In the genomic region with DNA sequence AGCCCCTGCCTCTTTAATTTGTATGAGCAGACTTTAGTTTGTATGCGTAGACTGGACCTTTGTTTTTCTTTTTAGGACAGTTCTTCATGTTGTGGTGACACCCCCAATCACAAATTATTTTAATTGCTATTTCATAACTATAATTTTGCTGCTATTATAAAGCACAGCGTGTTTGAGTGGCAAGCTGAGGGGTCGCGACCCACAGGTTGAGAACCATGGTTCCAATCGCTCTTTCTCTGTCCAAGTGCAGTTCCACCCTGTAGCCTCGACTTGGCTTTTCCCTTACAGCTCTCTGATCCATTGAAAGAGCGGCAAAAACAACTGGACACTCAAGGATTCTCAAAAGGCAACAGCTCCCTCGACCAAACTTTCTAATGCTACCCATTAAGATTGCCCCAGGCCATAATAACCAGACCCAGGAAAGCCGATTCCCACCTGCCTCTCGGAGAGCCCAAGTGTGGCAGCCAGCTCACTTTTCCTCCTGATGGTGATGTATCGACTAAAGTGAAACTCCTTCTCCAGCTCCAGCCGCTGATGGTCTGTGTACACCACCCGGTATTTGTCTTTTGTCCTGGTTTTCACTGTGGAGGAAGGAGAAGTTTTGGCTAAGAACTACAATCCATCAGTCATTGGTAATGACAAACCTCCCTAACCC, we compare ENCODE assay signal across 33 mouse cellular contexts. TPM values are rescaled to one million over a fixed set of nuclear protein-coding genes. Genes with fewer than 3 reads are reported as not detected.
DNase-seq lines count a peak whose midpoint lies in the region; ATAC-seq and TF ChIP-seq lines count a peak whose summit lies in the region.
"Had no signal": no experiment of that assay in that cellular context is flagged by ENCODE, and none has a peak within 500 bp of the region (broad histone marks: within the 10 kb centered on the region; RNA-seq: fewer than 3 reads in every experiment).

No protein-coding gene starts in this region.

- no peak for ATAC-seq in limb, embryonic 11.5 days (ENCODE audit: insufficient number of reproducible peaks, low FRiP score, low TSS enrichment, low read depth)
- ATAC-seq in stomach, embryonic 16.5 days (ENCODE audit: insufficient read depth, low FRiP score) = no peak
- no peak for ATAC-seq in stomach, postnatal 0 days (ENCODE audit: low FRiP score, low TSS enrichment)
- ATAC-seq: forebrain, embryonic 16.5 days; hindbrain, embryonic 16.5 days; midbrain, embryonic 13.5 days had no signal

- peaks cover 91% of the 10 kb centered on the region for H3K27me3 ChIP-seq in limb, embryonic 11.5 days (ENCODE audit: control insufficient read depth, insufficient read depth, low read length)
- peaks cover 99% of the 10 kb centered on the region for H3K27me3 ChIP-seq in limb, embryonic 10.5 days (ENCODE audit: low read depth, poor library complexity, severe bottlenecking)
- H3K27me3 ChIP-seq in stomach, embryonic 16.5 days (ENCODE audit: control insufficient read depth, insufficient read depth, low read length) = peaks cover 96% of the 10 kb centered on the region
- peaks cover 48% of the 10 kb centered on the region for H3K27me3 ChIP-seq in stomach, postnatal 0 days (ENCODE audit: control insufficient read depth, insufficient read depth, low read length)

- 9% methylated on average over 13 of the region's 13 CpGs for WGBS in limb, embryonic 11.5 days
- 10% methylated on average over 13 of the region's 13 CpGs for WGBS in limb, embryonic 10.5 days
- WGBS in stomach, embryonic 16.5 days = 9% methylated on average over 13 of the region's 13 CpGs
- 13% methylated on average over 13 of the region's 13 CpGs for WGBS in stomach, postnatal 0 days

- H3K9ac ChIP-seq in limb, embryonic 11.5 days (ENCODE audit: low read length) = no peak overlapping the region
- H3K9ac ChIP-seq in stomach, embryonic 16.5 days (ENCODE audit: low read length) = no peak overlapping the region
- H3K9ac ChIP-seq in stomach, postnatal 0 days (ENCODE audit: low read length) = no peak overlapping the region
- H3K9ac ChIP-seq: embryonic facial prominence, embryonic 15.5 days; midbrain, embryonic 13.5 days; neural tube, embryonic 13.5 days; stomach, embryonic 15.5 days had no signal

- H3K4me2 ChIP-seq in limb, embryonic 11.5 days (ENCODE audit: low read depth, severe bottlenecking) = no peak overlapping the region
- H3K4me2 ChIP-seq in stomach, embryonic 16.5 days (ENCODE audit: low read depth, low read length) = no peak overlapping the region
- H3K4me2 ChIP-seq in stomach, postnatal 0 days (replicated peaks; ENCODE audit: low read depth) = no peak overlapping the region
- H3K4me2 ChIP-seq: embryonic facial prominence, embryonic 15.5 days; midbrain, embryonic 13.5 days; neural tube, embryonic 13.5 days; stomach, embryonic 15.5 days had no signal

- TF ChIP-seq CTCF in stomach, postnatal 0 days (IDR thresholded peaks at IDR 0.05; ENCODE audit: low read depth) = no peak

- no peak overlapping the region for H3K4me3 ChIP-seq in limb, embryonic 11.5 days (ENCODE audit: low read depth, low read length)
- H3K4me3 ChIP-seq in limb, embryonic 10.5 days = no peak overlapping the region
- 0 out of 2 replicates have a peak overlapping the region, but pooled peaks have one; percentile 1 for H3K4me3 ChIP-seq in stomach, embryonic 16.5 days (replicated peaks; ENCODE audit: low read length)
- H3K4me3 ChIP-seq in stomach, postnatal 0 days (ENCODE audit: low read depth, low read length) = no peak overlapping the region
- H3K4me3 ChIP-seq: embryonic facial prominence, embryonic 15.5 days; heart, adult 2 months; midbrain, embryonic 13.5 days; neural tube, embryonic 13.5 days had no signal

- peaks cover 31% of the 10 kb centered on the region for H3K4me1 ChIP-seq in limb, embryonic 11.5 days (ENCODE audit: control insufficient read depth, insufficient read depth, low read length)
- H3K4me1 ChIP-seq in limb, embryonic 10.5 days = peaks cover 65% of the 10 kb centered on the region
- peaks cover 7% of the 10 kb centered on the region for H3K4me1 ChIP-seq in stomach, embryonic 16.5 days (ENCODE audit: control insufficient read depth, insufficient read depth, low read length)
- H3K4me1 ChIP-seq in stomach, postnatal 0 days (replicated peaks; ENCODE audit: control insufficient read depth, insufficient read depth) = no peaks in the 10 kb centered on the region

- TF ChIP-seq EP300 in stomach, postnatal 0 days (optimal IDR thresholded peaks at IDR 0.05) = no peak

- peak; percentile 52 for DNase-seq in embryo, embryonic 10 days (ENCODE audit: low spot score)
- DNase-seq in embryo, embryonic 10.5 days (ENCODE audit: low spot score) = no peak
- peak; percentile 50 for DNase-seq in limb, embryonic 11.5 days (ENCODE audit: low spot score)
- no peak for DNase-seq in limb, embryonic 10.5 days (ENCODE audit: low spot score)
- DNase-seq in stomach, postnatal 0 days (ENCODE audit: low spot score) = no peak
- DNase-seq in adrenal gland, adult 2 months = no peak
- no peak for DNase-seq in heart, postnatal 10 days
- DNase-seq: cerebellum, adult 11 months; cerebellum, postnatal 10 days; gastrocnemius, postnatal 14 days; heart, adult 2 months; heart, postnatal 36 days; kidney, adult 2 months; layer of hippocampus, adult 9-11 months; lung, adult 2 months; lung, postnatal 14 days; thymus, adult 2 months; thymus, postnatal 4 days had no signal

- intact Hi-C loops in heart, postnatal 10 days (cut with DNase I) = no loop called here

- no peak overlapping the region for H3K27ac ChIP-seq in limb, embryonic 11.5 days (replicated peaks; ENCODE audit: low read depth, low read length)
- H3K27ac ChIP-seq in limb, embryonic 10.5 days = no peak overlapping the region
- no peak overlapping the region for H3K27ac ChIP-seq in stomach, embryonic 16.5 days (ENCODE audit: low read length)
- no peak overlapping the region for H3K27ac ChIP-seq in stomach, postnatal 0 days (replicated peaks)
- H3K27ac ChIP-seq: embryonic facial prominence, embryonic 15.5 days; heart, adult 2 months; kidney, postnatal 0 days; midbrain, embryonic 13.5 days; neural tube, embryonic 13.5 days; stomach, embryonic 15.5 days had no signal

- H3K9me3 ChIP-seq in limb, embryonic 11.5 days (ENCODE audit: control insufficient read depth, low read length) = no peaks in the 10 kb centered on the region
- H3K9me3 ChIP-seq in limb, embryonic 10.5 days (replicated peaks) = no peaks in the 10 kb centered on the region
- no peaks in the 10 kb centered on the region for H3K9me3 ChIP-seq in stomach, embryonic 16.5 days (replicated peaks; ENCODE audit: control insufficient read depth, low read length)
- no peaks in the 10 kb centered on the region for H3K9me3 ChIP-seq in stomach, postnatal 0 days (ENCODE audit: control insufficient read depth, low read length)
- H3K9me3 ChIP-seq: embryonic facial prominence, embryonic 15.5 days; midbrain, embryonic 13.5 days; neural tube, embryonic 13.5 days; stomach, embryonic 15.5 days had no signal

- no peaks in the 10 kb centered on the region for H3K36me3 ChIP-seq in limb, embryonic 11.5 days (ENCODE audit: control insufficient read depth, insufficient read depth, low read length)
- no peaks in the 10 kb centered on the region for H3K36me3 ChIP-seq in limb, embryonic 10.5 days
- no peaks in the 10 kb centered on the region for H3K36me3 ChIP-seq in stomach, embryonic 16.5 days (ENCODE audit: control insufficient read depth, insufficient read depth, low read length)
- no peaks in the 10 kb centered on the region for H3K36me3 ChIP-seq in stomach, postnatal 0 days (ENCODE audit: control insufficient read depth, insufficient read depth, low read length)
- H3K36me3 ChIP-seq: embryonic facial prominence, embryonic 15.5 days; midbrain, embryonic 13.5 days; neural tube, embryonic 13.5 days; stomach, embryonic 15.5 days had no signal

RNA-seq across cellular contexts. Expression of a gene that starts 4.2 kb away (rescaled TPM):
- not detected in 2 replicates for polyA plus RNA-seq in limb, embryonic 11.5 days (2014; fragmentation: Nextera tagmentation; extraction: Ambion mirVana)
- polyA plus RNA-seq in limb, embryonic 10.5 days (2016; fragmentation: Nextera tagmentation; extraction: Ambion mirVana) = 0.06 and 0.16 TPM in 2 replicates
- polyA plus RNA-seq in stomach, embryonic 16.5 days (2015; fragmentation: Nextera tagmentation; extraction: Ambion mirVana) = 2.5 and 3.4 TPM in 2 replicates
- 0.05 and 0.06 TPM in 2 replicates for polyA plus RNA-seq in stomach, postnatal 0 days (2015; fragmentation: Nextera tagmentation; extraction: Ambion mirVana)
- not detected for total RNA-seq in adrenal gland, adult 2 months (2021)
- polyA plus RNA-seq in adrenal gland, adult 2 months (2012; rRNA removed) = not detected in 2 replicates
- not detected for total RNA-seq in heart, postnatal 10 days (2021)
- total RNA-seq: adrenal gland, postnatal 4 days; gastrocnemius, postnatal 14 days; heart, adult 2 months; heart, postnatal 36 days; left cerebral cortex, adult 18-20 months; left cerebral cortex, postnatal 36 days; liver, adult 2 months; megakaryocyte progenitor cell, adult 5-6 weeks had no signal
- polyA plus RNA-seq: cortical plate, adult 2 months; embryonic facial prominence, embryonic 15.5 days; forebrain, embryonic 16.5 days; heart, adult 2 months; heart, embryonic 14.5 days; hindbrain, embryonic 16.5 days; kidney, adult 2 months; kidney, postnatal 0 days; lung, adult 2 months; midbrain, embryonic 13.5 days; neural tube, embryonic 13.5 days had no signal

RNA-seq across cellular contexts. Expression of a gene that starts 19.4 kb away (rescaled TPM):
- polyA plus RNA-seq in limb, embryonic 11.5 days (2014; fragmentation: Nextera tagmentation; extraction: Ambion mirVana) = not detected in 2 replicates
- polyA plus RNA-seq in limb, embryonic 10.5 days (2016; fragmentation: Nextera tagmentation; extraction: Ambion mirVana) = not detected in 2 replicates
- 0.31 TPM in 1 of 2 replicates, not detected in the other for polyA plus RNA-seq in stomach, embryonic 16.5 days (2015; fragmentation: Nextera tagmentation; extraction: Ambion mirVana)
- polyA plus RNA-seq in stomach, postnatal 0 days (2015; fragmentation: Nextera tagmentation; extraction: Ambion mirVana) = not detected in 2 replicates
- 1 to 10 TPM in 1 of 2 experiments, not detected in 1; 3.5 TPM for total RNA-seq in adrenal gland, adult 2 months (2021)
- 2.2 and 3.3 TPM in 2 replicates for polyA plus RNA-seq in adrenal gland, adult 2 months (2012; rRNA removed)
- total RNA-seq in heart, postnatal 10 days (2021) = not detected
- total RNA-seq: gastrocnemius, postnatal 14 days; heart, adult 2 months; heart, postnatal 36 days; left cerebral cortex, adult 18-20 months; left cerebral cortex, postnatal 36 days; megakaryocyte progenitor cell, adult 5-6 weeks had no signal
- polyA plus RNA-seq: cortical plate, adult 2 months; embryonic facial prominence, embryonic 15.5 days; forebrain, embryonic 16.5 days; heart, adult 2 months; heart, embryonic 14.5 days; hindbrain, embryonic 16.5 days; kidney, adult 2 months; kidney, postnatal 0 days; lung, adult 2 months; midbrain, embryonic 13.5 days; neural tube, embryonic 13.5 days had no signal

RNA-seq across cellular contexts. Expression of a gene that starts 33.1 kb away (rescaled TPM):
- polyA plus RNA-seq in limb, embryonic 11.5 days (2014; fragmentation: Nextera tagmentation; extraction: Ambion mirVana) = not detected in 2 replicates
- not detected in 2 replicates for polyA plus RNA-seq in limb, embryonic 10.5 days (2016; fragmentation: Nextera tagmentation; extraction: Ambion mirVana)
- 7.5 and 8.1 TPM in 2 replicates for polyA plus RNA-seq in stomach, embryonic 16.5 days (2015; fragmentation: Nextera tagmentation; extraction: Ambion mirVana)
- polyA plus RNA-seq in stomach, postnatal 0 days (2015; fragmentation: Nextera tagmentation; extraction: Ambion mirVana) = 3.0 and 3.6 TPM in 2 replicates
- not detected for total RNA-seq in adrenal gland, adult 2 months (2021)
- polyA plus RNA-seq in adrenal gland, adult 2 months (2012; rRNA removed) = not detected in 2 replicates
- total RNA-seq in heart, postnatal 10 days (2021) = not detected
- total RNA-seq: gastrocnemius, postnatal 14 days; heart, adult 2 months; heart, postnatal 36 days; left cerebral cortex, adult 18-20 months; left cerebral cortex, postnatal 36 days; liver, adult 2 months; megakaryocyte progenitor cell, adult 5-6 weeks had no signal
- polyA plus RNA-seq: cortical plate, adult 2 months; embryonic facial prominence, embryonic 15.5 days; forebrain, embryonic 16.5 days; heart, adult 2 months; heart, embryonic 14.5 days; hindbrain, embryonic 16.5 days; kidney, adult 2 months; kidney, postnatal 0 days; liver, adult 2 months; lung, adult 2 months; midbrain, embryonic 13.5 days; neural tube, embryonic 13.5 days; thymus, adult 2 months had no signal

Comparison
In these comparisons a context has a peak if more than half of its experiments do, and no peak if none do; other contexts are left out.
1. DNase-seq: peak in embryo, embryonic 10 days (single experiment) and limb, embryonic 11.5 days (single experiment); none in embryo, embryonic 10.5 days (single experiment), limb, embryonic 10.5 days (single experiment), stomach, postnatal 0 days (single experiment), adrenal gland, adult 2 months (single experiment) and heart, postnatal 10 days (0 of 2).